Mouse (Mus musculus) cerebellum, adult 8-10 months (tissue): ENCODE measurements around the gene Gm6760.

Source experiments
- DNase-seq: peaks from one replicate; pipeline ENCODE4 v3.0.0; 2022

Gm6760 gene

GRCm38 (mm10) chrX:64152098-64152497, at the start of gene Gm6760:
Gm6760 (minus strand) TSS chrX:64152198.
- no peak for DNase-seq

- DNase-seq, result no peak
These were observed 29.2 kb upstream of the Gm6760 start for GRCm38 (mm10) chrX:64181246-64181645.

- DNase-seq, result no peak
These were observed 21.2 kb upstream of the Gm6760 start, which contains the start of gene 3830417A13Rik for GRCm38 (mm10) chrX:64173248-64173647. 3830417A13Rik (plus strand) TSS chrX:64173548.
